Mouse (Mus musculus) mesoderm, embryonic 11.5 days (tissue): ENCODE measurements around the gene Maob.

Source experiments
- DNase-seq: peaks from one replicate; pipeline ENCODE4 v3.0.0-alpha.2; 2012; ENCODE audit warnings: low read depth, low spot score

Maob gene

GRCm38 (mm10) chrX:16817261-16817769 lies at the start of gene Maob:
Gene Maob, minus strand, starts transcription at chrX:16817366.
- DNase-seq = peak; percentile 12

- DNase-seq = peak; percentile 13
Observed at GRCm38 (mm10) chrX:16860244-16860643, 43.1 kb upstream of the Maob start.

GRCm38 (mm10) chrX:16846034-16846433 lies 28.9 kb upstream of the Maob start:
- no peak for DNase-seq

GRCm38 (mm10) chrX:16841443-16841842 lies 24.3 kb upstream of the Maob start:
- DNase-seq = no peak

DNA sequence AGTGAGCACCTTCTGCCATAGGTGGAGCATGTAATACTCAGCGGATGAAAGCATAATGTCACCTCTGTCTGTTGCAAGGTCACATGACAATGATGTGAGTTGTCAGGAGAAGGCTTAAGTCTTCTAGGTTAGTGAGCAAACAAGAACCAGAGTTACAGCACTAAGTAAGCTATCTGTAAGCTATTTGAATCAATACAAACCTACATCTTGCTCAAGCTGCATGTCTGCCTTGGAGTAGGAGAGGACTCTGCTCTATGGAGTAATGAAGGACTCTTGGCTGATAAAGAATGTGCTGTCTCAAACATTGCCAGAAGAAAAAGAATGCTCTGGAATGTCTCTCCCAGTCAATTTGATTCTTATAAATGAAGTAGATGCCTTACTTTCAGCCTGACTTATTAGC lies 20.1 kb upstream of the Maob start:
- no peak for DNase-seq

- DNase-seq = no peak
Observed at GRCm38 (mm10) chrX:16836488-16837082, 19.4 kb upstream of the Maob start.

- DNase-seq = no peak
Observed at GRCm38 (mm10) chrX:16826028-16826427, 8.9 kb upstream of the Maob start.

DNA sequence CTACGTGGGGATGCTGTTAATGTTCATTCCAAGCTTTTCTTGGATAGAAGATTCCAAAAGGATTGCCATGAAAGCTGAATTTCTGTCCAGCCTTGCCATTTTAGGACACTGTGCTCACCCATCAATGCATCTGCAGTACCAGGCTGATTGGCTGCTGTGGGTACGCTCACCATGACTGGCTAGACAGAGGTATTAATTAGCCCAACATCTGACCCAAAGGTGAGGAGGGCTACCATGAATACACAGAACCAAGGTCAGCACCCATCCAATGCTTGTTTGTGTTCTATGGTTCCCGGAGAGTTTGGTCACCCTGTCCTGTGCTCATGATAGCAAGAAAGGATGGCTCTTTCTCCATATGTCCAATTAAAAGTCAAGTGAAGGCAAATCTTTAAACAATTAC lies 1.2 kb downstream of the Maob start:
- no peak for DNase-seq

- DNase-seq = no peak
Observed at GRCm38 (mm10) chrX:16812080-16812479, 5.1 kb downstream of the Maob start.

DNA sequence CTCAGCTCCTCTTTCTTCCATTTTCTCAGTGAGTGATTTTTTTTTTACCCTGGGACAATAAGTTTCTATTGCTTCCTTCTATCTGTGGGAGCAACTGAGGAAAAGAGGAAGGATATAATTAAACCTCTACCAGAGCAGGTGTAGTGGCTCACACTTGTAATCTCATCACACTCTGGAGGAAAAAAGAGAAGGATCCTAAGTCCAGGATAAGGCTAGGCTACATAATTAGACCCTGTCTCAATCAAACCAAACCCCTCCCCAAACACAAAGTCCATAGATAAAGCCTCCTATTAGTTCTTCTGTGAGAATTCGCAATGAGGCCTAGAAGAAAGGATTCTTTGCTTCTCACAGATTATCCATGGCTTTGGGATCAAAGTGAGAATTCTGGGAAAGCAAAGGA lies 49.7 kb downstream of the Maob start:
- no peak for DNase-seq

DNA sequence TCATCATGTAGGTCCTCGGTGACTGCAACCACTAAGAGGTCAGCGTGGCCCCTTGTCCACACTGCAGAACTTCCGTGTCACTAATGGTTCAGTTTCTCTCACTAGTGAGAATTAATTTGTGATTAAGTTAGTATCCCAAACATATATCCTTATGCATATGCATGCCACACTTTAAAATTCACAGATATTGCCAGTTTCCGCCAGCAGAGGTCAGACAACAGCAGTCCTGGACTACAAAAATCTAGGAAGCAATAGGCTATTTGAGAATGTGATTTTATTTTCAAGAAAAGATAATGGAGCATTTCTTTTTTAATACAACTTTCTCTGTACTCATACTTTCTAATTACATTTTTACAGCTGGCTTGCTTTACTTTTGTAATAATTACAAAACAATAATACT lies 51.0 kb downstream of the Maob start:
- DNase-seq = peak; percentile 0

DNA sequence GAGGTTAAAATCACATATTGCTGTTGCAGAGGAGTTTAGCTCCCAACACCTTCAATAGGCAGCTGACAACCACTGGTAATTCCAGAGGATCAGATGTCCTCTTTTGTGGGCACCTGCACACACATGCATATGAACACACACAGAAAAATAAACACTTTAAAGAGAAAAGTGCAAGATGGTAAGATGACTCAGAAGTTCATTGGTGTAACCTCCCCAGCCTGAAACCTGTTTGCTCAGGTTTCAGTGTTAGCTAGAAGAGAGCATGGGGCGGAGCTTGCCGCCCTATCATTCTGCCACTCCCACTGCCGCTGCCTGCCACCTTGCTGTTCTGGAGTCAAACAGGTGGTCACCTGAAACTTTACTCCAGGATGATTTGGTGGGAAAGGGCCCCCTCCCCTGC lies 55.7 kb downstream of the Maob start:
- no peak for DNase-seq

GRCm38 (mm10) chrX:16754761-16755160 lies 62.4 kb downstream of the Maob start:
- DNase-seq = no peak

DNA sequence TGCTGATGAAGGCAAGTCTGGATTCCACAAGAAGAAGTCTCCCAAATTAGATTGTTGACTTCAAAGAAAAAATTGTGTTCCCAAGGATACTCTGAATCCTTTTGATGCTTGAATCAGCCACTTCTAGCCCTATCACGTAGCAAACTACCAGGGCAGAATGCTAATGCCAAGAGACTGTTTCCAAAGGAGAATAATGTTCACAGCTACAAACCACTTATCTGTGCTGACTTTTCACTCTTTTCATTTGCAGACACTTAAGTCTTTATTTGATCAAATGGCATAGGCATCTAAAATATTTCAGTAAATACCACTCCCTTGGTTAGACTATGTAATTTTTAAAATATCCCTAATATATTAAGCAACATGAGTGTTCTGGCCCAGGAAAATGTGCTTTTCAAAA lies 68.2 kb downstream of the Maob start:
- DNase-seq = no peak

DNA sequence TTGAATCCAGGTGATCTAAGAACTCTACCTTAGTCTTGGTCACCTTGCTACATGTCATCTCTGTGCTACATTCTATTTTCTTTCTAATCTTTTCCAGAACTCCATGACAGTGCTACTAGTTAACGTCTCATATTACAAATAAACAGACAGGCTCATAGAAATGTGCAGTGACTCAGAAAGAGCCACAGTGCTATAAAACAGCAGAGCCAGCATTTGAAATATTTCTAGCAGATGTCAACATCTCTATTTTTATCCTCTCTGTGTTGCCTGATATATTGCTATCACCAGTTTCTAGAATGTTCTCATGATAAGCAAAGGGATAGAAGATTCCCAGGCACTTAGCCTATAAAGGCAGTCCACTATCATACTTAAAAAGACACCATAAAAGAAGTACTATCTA lies 103.1 kb downstream of the Maob start:
- no peak for DNase-seq

DNA sequence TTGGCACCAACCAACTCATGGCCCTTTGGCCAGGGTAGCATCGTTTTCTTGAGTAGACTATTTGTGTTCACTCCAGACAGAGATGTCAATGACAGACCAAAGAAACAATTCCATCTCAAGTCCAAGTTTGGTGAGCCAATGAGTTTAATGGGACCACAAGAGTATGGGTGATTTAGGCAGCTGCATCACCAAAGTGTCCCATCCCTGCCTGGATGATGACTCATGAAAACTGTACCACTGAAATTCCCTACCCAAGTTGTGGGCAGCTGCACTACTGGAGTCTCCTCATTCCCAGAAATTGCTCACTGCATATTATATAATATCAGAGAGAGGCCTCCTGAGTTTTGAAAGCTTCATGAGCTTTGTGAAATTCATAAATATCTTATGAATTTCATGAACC lies 111.1 kb downstream of the Maob start:
- DNase-seq = no peak
